Mouse (Mus musculus) liver, embryonic 15.5 days (tissue): ENCODE measurements around the gene Ubl3. TPM values are rescaled to one million over a fixed set of nuclear protein-coding genes. Genes with fewer than 3 reads are reported as not detected.

Experiments
- ATAC-seq: fragments of 200-750 bp; cut with Nextera tagmentation; 2 replicates; pipeline ENCODE4 v1.8.0; 2017; ENCODE audit warnings: moderate number of reproducible peaks, mild to moderate bottlenecking, moderate library complexity; ENCODE audit not compliant: insufficient read depth
- H3K27ac ChIP-seq: fragments of 300-500 bp; sonication (generic); replicated peaks from 2 replicates; pipeline ENCODE4 v1.5.1; 2015; ENCODE audit warnings: mild to moderate bottlenecking, inconsistent platforms
- H3K27me3 ChIP-seq: fragments of 300-500 bp; sonication (generic); 2 replicates; pipeline ENCODE4 v1.6.1; 2015; ENCODE audit warnings: mild to moderate bottlenecking, inconsistent platforms
- H3K36me3 ChIP-seq: fragments of 300-500 bp; sonication (generic); replicated peaks from 2 replicates; pipeline ENCODE4 v1.6.1; 2015; ENCODE audit warnings: moderate library complexity, mild to moderate bottlenecking, inconsistent platforms
- H3K4me1 ChIP-seq: fragments of 300-500 bp; sonication (generic); replicated peaks from 2 replicates; pipeline ENCODE4 v1.6.1; 2015; ENCODE audit warnings: inconsistent platforms
- H3K4me2 ChIP-seq: fragments of 300-500 bp; sonication (generic); 2 replicates; pipeline ENCODE4 v1.6.1; 2015; ENCODE audit warnings: moderate library complexity, mild to moderate bottlenecking, inconsistent platforms
- H3K4me3 ChIP-seq: fragments of 300-500 bp; sonication (generic); replicated peaks from 2 replicates; pipeline ENCODE4 v1.5.1; 2015; ENCODE audit warnings: mild to moderate bottlenecking, inconsistent platforms
- H3K9ac ChIP-seq: fragments of 300-500 bp; sonication (generic); 2 replicates; pipeline ENCODE4 v1.6.1; 2015; ENCODE audit warnings: moderate library complexity, mild to moderate bottlenecking, inconsistent platforms
- H3K9me3 ChIP-seq: fragments of 300-500 bp; sonication (generic); replicated peaks from 2 replicates; pipeline ENCODE4 v1.6.1; 2016; ENCODE audit warnings: inconsistent platforms
- WGBS: fragments of 180-500 bp; shearing (Covaris S2); methylation state at CpG from one replicate; pipeline ENCODE4 v1.1.7; 2015; ENCODE audit warnings: mixed read lengths; ENCODE audit not compliant: insufficient replicate concordance; 5-methylcytosine and 5-hydroxymethylcytosine counted together
- polyA plus RNA-seq: library from polyadenylated mRNA; unstranded; fragments of >200 nt; fragmentation: Nextera tagmentation; extraction: Ambion mirVana; gene quantifications from 2 replicates; pipeline ENCODE4 v1.2.1, GENCODE M21; 2015

The Ubl3 gene
- polyA plus RNA-seq, 1 experiment from 2014 or later = 21.1 TPM

GRCm38 (mm10) chr5:148523202-148523971 lies 29.2 kb downstream of the Ubl3 start:
- Histone ChIP-seq H3K27me3 (no peaks in the 10 kb centered on the region), H3K9ac (no peak overlapping the region), H3K4me2 (no peak overlapping the region), H3K4me1 (peaks cover 20% of the 10 kb centered on the region; the same call in 1 of the 2 replicates), H3K4me3 (no peak overlapping the region), H3K27ac (no peak overlapping the region), H3K9me3 (no peaks in the 10 kb centered on the region), H3K36me3 (no peaks in the 10 kb centered on the region)
- 54% methylated on average over 5 of the region's 5 CpGs for WGBS
- ATAC-seq = no peak

DNA sequence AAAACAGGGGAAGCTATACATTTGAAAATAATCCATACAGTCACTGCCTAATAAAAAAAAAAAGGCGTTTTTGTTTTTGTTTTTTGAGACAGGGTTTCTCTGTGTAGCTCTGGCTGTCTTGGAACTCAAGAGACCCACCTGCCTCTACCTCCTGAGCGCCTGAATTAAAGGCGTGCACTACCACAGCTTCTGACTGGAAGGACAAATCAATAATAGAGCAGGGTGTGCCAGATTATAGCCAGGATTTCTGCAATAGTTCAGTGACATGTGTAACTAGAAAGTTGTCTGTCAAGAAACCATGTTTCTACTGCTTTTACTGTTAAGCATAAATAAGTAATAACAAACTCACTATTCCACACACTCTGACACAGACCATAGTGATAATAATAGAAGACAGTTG lies 30.2 kb downstream of the Ubl3 start:
- no peaks in the 10 kb centered on the region for H3K9me3 ChIP-seq
- no peaks in the 10 kb centered on the region for H3K27me3 ChIP-seq
- peaks cover 17% of the 10 kb centered on the region; the same call in 1 of the 2 replicates for H3K4me1 ChIP-seq
- H3K4me3 ChIP-seq = no peak overlapping the region
- ATAC-seq = no peak
- no peak overlapping the region for H3K4me2 ChIP-seq
- no peak overlapping the region for H3K9ac ChIP-seq
- no peak overlapping the region for H3K27ac ChIP-seq
- no peaks in the 10 kb centered on the region for H3K36me3 ChIP-seq
- WGBS = 56% methylated on average over 3 of the region's 3 CpGs

GRCm38 (mm10) chr5:148517445-148517844 lies 35.1 kb downstream of the Ubl3 start:
- Histone ChIP-seq H3K9me3 (no peaks in the 10 kb centered on the region), H3K36me3 (no peaks in the 10 kb centered on the region), H3K4me3 (no peak overlapping the region), H3K27me3 (no peaks in the 10 kb centered on the region), H3K9ac (no peak overlapping the region), H3K27ac (no peak overlapping the region), H3K4me2 (no peak overlapping the region), H3K4me1 (peaks cover 4% of the 10 kb centered on the region; the same call in 1 of the 2 replicates)
- 54% methylated on average over 4 of the region's 4 CpGs for WGBS
- no peak for ATAC-seq

DNA sequence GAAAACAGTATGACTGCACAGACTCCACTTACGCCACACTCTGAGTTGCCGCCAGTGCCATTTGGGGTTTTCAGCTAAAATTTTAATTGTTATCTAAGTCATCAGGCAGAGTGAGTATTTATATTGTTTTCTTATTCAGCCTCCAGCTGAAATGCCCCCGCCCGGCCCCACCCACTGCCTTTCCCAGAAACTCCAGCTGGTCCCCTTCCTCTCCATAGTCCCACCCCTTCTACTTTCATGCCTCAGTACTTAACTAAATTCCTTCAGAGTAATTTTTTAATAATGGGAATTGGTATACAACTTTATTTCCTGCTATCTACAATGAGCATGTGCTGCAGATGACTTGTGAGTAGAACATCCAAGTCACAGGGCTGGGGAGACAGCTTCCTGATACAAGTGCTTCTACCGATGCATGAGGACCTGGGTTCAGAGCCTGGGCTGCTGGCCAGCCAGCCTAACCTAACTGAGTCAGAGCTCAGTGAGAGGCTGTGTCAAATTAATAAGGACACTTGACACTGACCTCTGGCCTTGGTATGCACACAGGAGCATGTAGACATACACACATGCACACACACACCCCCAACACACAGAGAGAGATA lies 40.4 kb downstream of the Ubl3 start:
- Histone ChIP-seq H3K4me3 (no peak overlapping the region), H3K4me1 (peaks cover 32% of the 10 kb centered on the region), H3K36me3 (peaks cover 16% of the 10 kb centered on the region; the same call in 1 of the 2 replicates), H3K9ac (no peak overlapping the region), H3K27me3 (no peaks in the 10 kb centered on the region), H3K27ac (no peak overlapping the region), H3K4me2 (no peak overlapping the region), H3K9me3 (no peaks in the 10 kb centered on the region)
- ATAC-seq = no peak
- WGBS = 46% methylated on average over 5 of the region's 5 CpGs

- H3K4me1 ChIP-seq = peaks cover 32% of the 10 kb centered on the region
- no peak overlapping the region for H3K27ac ChIP-seq
- H3K9me3 ChIP-seq = no peaks in the 10 kb centered on the region
- H3K4me3 ChIP-seq = no peak overlapping the region
- H3K4me2 ChIP-seq = no peak overlapping the region
- H3K9ac ChIP-seq = no peak overlapping the region
- WGBS = 25% methylated on average over 2 of the region's 2 CpGs
- peaks cover 33% of the 10 kb centered on the region for H3K36me3 ChIP-seq
- H3K27me3 ChIP-seq = no peaks in the 10 kb centered on the region
- ATAC-seq = no peak
Measured at GRCm38 (mm10) chr5:148510265-148510664, 42.3 kb downstream of the Ubl3 start.

- no peak overlapping the region for H3K4me2 ChIP-seq
- H3K4me1 ChIP-seq = peaks cover 32% of the 10 kb centered on the region
- H3K4me3 ChIP-seq = no peak overlapping the region
- peaks cover 35% of the 10 kb centered on the region for H3K36me3 ChIP-seq
- H3K9ac ChIP-seq = no peak overlapping the region
- peak overlapping the region; percentile 59 for H3K27ac ChIP-seq
- H3K27me3 ChIP-seq = no peaks in the 10 kb centered on the region
- H3K9me3 ChIP-seq = no peaks in the 10 kb centered on the region
- WGBS = 24% methylated on average over 7 of the region's 7 CpGs
- no peak for ATAC-seq
Measured at GRCm38 (mm10) chr5:148509731-148510130, 42.9 kb downstream of the Ubl3 start.

GRCm38 (mm10) chr5:148508901-148509604 lies 43.5 kb downstream of the Ubl3 start:
- H3K4me2 ChIP-seq = peak overlapping the region; percentile 23; the same call in 1 of the 2 replicates
- H3K27me3 ChIP-seq = no peaks in the 10 kb centered on the region
- ATAC-seq = peak; percentile 75
- H3K9me3 ChIP-seq = no peaks in the 10 kb centered on the region
- H3K9ac ChIP-seq = no peak overlapping the region
- peaks cover 35% of the 10 kb centered on the region for H3K36me3 ChIP-seq
- H3K27ac ChIP-seq = peak overlapping the region; percentile 59
- peaks cover 32% of the 10 kb centered on the region for H3K4me1 ChIP-seq
- 48% methylated on average over 11 of the region's 11 CpGs for WGBS
- H3K4me3 ChIP-seq = peak overlapping the region; percentile 2; the same call in 1 of the 2 replicates

DNA sequence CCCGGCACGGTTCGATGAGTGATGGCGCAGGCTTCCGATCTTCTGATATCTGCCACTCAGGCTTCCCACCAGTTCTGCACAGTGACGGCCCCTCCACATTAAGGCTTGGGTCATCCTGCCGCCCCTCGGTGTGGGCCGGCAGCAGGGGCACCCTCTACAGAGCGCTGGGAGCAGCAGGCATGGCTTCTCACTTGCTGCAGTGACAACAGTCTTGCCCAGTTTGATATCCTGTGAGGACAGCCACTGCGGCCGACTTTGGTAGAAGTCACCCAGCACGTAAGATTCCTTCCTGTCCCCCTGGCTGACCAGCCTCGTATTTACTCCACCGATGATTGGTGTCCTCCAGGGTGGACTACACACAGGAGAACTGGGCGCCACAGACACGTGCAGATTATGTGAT lies 47.2 kb downstream of the Ubl3 start:
- ATAC-seq = no peak
- 85% methylated on average over 17 of the region's 17 CpGs for WGBS

DNA sequence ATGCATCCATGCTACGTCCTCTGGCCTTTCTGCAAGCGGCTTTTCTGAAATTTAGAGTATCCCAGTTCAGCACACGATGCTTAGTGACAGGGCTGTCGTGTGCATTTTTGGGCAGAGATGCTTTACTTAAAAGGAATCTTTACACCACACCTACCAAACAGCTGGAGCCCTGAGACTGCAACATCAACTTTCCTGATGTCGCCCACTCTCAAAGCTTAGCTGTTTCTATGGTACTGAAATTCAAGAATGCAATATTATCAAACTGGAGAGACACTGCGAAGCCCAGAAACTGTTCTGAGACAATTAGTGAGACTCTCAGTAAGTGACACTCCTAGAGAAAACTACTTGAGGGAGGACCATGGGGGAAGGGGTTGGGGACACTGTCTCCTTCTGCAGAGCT lies 50.4 kb downstream of the Ubl3 start:
- Histone ChIP-seq H3K27me3 (no peaks in the 10 kb centered on the region), H3K4me3 (no peak overlapping the region), H3K4me1 (no peaks in the 10 kb centered on the region), H3K27ac (no peak overlapping the region), H3K36me3 (peaks cover 19% of the 10 kb centered on the region), H3K4me2 (no peak overlapping the region), H3K9me3 (no peaks in the 10 kb centered on the region), H3K9ac (no peak overlapping the region)
- ATAC-seq = no peak
- 74% methylated on average over 6 of the region's 6 CpGs for WGBS

More for the DNA sequence above, 47.2 kb downstream of the Ubl3 start:
- Histone ChIP-seq H3K36me3 (peaks cover 35% of the 10 kb centered on the region), H3K9me3 (no peaks in the 10 kb centered on the region), H3K4me3 (no peak overlapping the region), H3K4me2 (no peak overlapping the region), H3K4me1 (peaks cover 18% of the 10 kb centered on the region), H3K27me3 (no peaks in the 10 kb centered on the region), H3K27ac (no peak overlapping the region), H3K9ac (no peak overlapping the region)

- H3K36me3 ChIP-seq = peaks cover 13% of the 10 kb centered on the region
- no peaks in the 10 kb centered on the region for H3K4me1 ChIP-seq
- ATAC-seq = no peak
- H3K4me2 ChIP-seq = no peak overlapping the region
- no peaks in the 10 kb centered on the region for H3K27me3 ChIP-seq
- no peaks in the 10 kb centered on the region for H3K9me3 ChIP-seq
- no peak overlapping the region for H3K27ac ChIP-seq
- WGBS = 64% methylated on average over 6 of the region's 6 CpGs
- no peak overlapping the region for H3K9ac ChIP-seq
- no peak overlapping the region for H3K4me3 ChIP-seq
Measured at GRCm38 (mm10) chr5:148501228-148501957, 51.2 kb downstream of the Ubl3 start.

DNA sequence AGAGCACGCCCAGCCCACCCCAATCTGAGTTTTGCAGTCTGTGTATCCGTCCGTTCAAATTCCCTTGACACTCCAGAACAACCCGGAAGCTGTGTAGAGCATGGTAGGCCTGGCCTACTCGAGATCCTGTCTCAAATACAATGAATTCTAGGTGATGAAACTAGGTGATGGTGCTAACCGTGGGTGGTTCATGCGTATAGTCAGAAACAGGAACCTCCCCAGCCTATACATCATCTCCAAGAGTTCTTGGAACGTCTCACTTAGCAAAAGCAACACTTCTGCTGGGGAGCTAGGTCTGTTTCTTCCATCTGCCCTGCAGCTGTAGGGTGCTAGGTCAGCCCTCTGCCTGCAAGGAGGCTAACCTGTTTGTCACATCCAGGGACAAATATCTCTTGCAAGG lies 52.1 kb downstream of the Ubl3 start:
- Histone ChIP-seq H3K4me3 (no peak overlapping the region), H3K36me3 (peaks cover 4% of the 10 kb centered on the region), H3K9ac (no peak overlapping the region), H3K9me3 (no peaks in the 10 kb centered on the region), H3K4me1 (no peaks in the 10 kb centered on the region), H3K27ac (no peak overlapping the region), H3K27me3 (no peaks in the 10 kb centered on the region), H3K4me2 (no peak overlapping the region)
- 63% methylated on average over 8 of the region's 8 CpGs for WGBS
- ATAC-seq = no peak
